Mouse (Mus musculus): Measurements from ENCODE around the gene Abraxas1.

Abraxas1 gene

DNA sequence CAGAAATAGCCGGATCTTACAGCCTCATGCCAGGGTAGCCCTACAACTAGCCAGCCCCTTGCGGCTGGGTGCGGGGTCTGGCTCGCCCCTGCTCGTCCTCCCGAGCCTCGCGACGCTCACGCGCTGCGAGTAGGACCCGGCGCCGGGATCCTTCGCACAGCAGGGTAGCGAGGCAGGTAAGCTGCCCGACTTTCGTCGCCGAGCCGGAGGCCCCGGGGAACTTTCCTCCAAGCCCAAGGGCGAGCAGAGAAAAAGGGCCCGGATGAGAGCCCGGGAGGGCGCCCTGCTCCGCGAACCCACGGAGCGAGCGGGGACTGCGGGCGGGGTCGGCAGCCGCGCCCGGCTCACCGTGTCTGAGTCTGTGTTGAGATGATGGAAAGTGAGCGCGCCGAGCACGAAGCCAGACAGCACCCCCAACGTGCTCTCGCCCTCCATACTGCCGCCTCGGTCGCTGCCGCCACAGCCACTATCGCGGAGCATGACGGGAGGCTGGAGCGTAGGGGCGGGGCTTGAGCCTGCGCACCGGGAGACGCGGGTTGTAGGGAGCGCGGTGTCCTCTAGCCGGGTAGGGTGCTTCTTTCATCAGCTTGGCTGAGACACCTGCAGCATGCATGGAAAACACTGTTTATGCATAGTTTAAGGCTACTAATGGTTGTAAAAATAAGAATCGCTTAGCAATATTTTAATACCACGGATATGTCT is at the start of gene Abraxas1:
Gene Abraxas1 (minus strand): TSS at position 483 of the 702 bp plus-strand sequence.
- DNase-seq (ENCODE audit: low read depth, low spot score), result peak; percentile 52

DNA sequence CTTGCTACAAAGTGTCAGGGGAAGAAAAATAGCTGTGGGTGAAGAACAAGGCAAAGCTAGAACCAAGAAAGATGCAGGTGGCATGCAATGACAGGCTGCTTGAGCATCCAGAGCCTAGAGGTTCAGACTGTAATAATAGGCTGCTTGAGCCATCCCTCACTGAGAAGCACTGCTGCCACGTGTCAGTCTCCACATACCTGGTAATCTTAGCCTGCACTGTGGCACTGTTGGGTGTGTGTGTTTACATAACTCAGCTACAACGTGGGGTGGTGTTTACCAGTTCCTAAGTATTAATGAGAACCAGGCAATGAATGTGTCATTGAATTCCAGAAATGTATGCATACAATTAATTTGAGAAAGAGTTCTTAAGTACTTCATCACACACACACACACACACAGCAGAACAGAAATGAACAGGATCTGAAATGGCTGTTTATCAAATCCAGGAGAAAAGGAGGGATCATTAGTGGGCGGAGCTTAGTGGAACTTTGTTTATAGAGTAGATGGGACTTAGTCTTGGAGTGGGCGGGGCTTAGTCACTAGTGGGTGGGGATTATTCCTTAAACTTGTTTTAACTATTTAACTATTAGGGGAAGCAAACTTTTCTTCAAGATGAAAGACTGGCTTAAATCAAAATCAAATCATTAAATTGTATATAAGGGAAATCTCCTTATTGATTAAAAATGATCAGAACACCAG is 48.6 kb upstream of the Abraxas1 start:
- DNase-seq (ENCODE audit: low read depth, low spot score), result no peak

DNA sequence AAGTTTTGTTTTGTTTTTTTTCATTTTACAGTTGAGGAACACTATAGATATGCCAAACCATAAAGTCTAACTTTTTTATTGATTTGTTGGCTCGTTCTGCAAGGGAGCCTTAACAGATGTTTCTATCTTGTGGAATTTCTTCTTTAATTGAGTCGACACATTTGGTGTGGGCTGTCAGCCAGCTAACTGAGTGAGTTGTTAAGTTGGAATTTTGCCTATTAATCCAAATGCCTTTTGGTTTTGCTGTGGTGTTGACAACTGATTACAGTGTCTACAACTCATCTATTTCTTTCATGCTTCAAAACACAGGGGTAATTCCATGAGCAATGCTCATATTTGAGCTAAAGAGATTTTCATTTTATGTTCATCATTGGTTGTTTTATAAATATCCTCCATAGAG is 45.4 kb upstream of the Abraxas1 start:
- DNase-seq (ENCODE audit: low read depth, low spot score), result no peak

DNA sequence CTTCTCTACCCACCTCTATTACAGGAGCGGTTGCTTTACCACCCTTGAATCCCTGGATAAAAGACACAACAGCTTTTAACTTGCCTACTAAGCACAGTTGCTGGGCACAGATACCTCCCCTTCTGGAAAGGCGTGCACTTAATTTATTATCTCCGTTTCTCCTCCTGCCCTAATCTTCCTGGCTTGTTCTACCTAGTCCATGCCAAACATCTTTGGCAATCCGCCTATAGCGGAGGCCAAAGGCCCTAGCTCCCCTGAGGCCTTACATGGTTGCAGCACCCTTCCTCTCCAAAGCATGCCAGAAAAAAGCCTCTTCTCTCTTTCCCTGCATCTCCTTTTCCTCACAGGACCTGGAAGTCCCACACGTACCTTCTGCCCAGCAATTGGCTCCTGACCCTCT is 43.7 kb upstream of the Abraxas1 start:
- no peak for DNase-seq (ENCODE audit: low read depth, low spot score)

DNA sequence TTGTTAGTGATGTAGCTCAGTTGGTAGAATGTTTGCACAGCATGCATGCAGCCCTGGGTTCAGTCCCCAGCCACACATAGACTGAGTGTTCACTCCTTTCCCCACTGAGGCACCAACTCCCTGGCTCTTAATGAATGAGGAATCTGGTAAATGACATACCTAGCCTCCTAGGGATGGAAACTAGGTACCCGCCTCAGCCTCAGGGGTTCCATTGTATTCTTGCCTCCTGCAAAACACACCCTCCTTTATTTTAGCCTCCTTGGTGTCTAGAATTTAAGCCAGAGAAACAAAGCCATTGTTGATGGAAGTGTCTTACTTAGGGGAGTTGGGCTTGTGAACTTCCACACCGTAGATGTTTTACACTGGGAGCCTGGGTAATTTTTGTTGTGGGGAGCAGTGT is 42.3 kb upstream of the Abraxas1 start:
- DNase-seq (ENCODE audit: low read depth, low spot score), result no peak

DNA sequence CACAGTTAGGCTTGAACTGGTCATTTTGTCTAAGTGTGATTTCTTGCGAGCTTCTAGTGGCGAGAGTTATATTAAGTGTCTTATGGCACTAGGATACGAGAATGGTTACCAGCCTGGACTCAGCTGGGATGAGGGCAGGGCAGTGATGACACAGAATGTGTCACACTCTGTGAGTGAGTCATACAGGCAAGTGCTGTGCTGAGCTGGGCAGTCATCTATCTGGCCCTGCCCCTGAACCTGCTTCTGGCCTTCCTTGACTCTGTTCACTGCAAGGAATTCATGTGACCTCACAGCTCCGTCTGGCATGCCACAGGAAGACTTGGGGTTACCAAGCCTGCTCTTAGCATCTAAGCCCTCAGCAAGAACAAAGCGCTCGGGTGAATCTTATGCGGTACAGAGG is 41.0 kb upstream of the Abraxas1 start:
- DNase-seq (ENCODE audit: low read depth, low spot score), result no peak

DNA sequence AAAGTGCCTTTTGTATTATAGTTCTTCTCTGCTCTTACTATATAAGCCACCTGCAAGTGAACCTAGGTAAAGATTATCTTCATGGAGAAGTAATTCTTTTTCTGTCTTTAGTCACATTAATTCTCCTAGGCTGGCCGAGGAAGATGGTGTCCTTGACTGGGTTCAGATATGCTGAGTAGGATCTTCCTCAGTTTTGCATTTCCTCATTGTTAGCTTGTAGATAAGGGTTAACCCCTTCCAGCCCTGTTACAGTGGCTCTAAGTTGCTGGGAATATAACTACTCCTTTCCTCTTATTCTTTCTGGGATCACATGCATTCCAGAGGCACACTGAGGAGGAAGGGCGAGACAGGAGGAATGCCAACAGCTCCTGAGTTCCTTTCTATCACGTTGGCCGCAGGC is 40.4 kb upstream of the Abraxas1 start:
- DNase-seq (ENCODE audit: low read depth, low spot score), result no peak

DNA sequence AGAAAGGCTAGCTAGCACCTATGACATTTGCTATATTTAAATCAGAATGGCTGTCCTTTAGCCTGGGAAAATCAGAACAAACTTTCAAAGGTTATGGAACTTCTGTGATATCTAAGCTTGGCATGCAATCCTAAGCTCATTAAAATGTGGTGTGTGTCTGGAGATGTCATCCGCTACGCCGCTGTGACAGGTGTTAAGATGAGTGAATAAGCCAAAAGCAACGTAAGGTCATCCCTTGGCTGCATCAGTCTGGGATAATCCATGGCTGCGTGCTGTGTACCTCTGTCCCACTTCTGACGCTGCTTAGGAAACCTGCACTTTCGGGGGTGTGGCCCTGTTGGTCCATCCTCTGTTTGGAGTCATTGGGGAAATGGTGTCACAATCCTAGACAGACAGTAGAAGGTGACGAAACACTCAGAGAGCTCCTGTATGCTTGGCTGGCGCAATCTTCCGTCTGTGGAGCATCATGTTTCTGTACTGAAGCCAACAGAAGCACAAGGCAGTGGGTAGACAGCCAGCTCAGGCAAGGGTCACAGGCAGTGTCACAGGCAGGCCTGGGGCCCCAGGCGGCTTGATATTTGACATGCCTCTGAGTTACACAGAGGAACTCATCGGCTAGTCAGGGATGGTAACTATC is 39.8 kb upstream of the Abraxas1 start:
- DNase-seq (ENCODE audit: low read depth, low spot score), result no peak

DNA sequence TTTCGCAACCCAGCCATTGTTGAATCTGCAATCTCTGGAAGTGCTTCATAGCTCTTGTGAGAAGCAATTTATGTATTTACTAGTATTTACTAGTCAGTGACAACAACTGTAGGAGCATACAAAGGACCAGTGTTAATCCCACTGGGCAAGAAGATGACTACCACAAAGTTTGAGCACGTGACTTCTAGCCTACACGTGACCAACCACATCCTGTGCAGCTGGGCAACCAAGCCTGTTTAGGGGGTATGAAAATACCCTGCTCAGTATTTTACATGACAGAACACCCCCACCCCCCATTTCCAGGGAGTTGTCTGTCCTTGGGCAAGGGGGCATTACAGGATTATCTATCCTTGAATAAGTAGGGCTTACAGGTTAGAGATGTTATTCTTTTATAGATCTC is 35.8 kb upstream of the Abraxas1 start:
- no peak for DNase-seq (ENCODE audit: low read depth, low spot score)

DNA sequence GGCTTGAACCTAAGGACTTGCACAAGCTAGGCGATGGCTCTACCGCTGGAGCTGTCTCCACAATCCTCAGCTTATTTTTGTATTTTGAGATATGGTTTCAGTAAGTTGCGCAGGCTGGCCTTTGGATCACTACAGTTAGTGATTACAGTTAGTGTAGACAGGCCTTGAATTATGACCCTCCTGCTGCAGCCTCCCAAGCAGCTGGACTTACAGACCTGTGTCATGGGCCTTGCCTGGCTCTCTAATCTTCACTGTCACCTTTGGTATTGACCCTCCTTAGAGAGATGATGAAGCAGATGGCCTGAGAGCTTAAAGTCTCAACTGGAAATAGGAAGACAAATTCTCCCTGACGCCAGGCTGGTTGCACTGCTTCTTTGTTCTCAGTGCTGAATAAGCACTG is 33.2 kb upstream of the Abraxas1 start:
- no peak for DNase-seq (ENCODE audit: low read depth, low spot score)

DNA sequence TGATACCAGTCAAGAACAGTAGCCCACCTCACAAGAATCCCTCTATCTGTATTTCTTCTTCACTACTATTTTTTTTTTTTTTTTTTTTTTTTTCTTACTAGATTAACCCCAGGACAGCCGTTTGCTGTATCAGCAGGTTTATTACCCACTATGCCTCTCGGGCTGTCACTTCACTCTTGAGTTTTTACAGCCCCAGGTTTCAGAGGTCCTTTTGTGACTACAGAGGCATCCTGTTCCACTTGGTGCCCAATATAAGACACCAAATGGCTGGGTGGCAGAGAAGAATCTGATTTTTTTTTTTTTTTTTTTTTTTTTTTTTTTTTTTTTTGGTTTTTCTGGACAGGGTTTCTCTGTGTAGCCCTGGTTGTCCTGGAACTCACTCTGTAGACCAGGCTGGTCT is 26.4 kb upstream of the Abraxas1 start:
- DNase-seq (ENCODE audit: low read depth, low spot score), result no peak

DNA sequence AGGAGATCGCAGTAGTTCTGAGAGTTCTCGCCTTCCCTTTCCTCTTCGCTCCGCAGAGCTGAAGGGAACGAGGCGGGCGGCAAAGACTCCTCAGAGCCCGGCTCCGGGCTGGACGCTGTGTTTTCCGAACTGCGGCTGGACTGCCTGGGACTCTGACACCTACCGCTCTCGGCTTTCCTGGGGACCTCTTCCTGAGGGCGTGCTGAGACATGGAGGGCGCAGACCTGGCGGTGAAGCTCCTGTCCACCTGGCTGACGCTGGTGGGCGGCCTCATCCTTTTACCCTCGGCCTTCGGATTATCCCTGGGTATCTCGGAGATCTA is 25.8 kb upstream of the Abraxas1 start:
- DNase-seq (ENCODE audit: low read depth, low spot score), result no peak

DNA sequence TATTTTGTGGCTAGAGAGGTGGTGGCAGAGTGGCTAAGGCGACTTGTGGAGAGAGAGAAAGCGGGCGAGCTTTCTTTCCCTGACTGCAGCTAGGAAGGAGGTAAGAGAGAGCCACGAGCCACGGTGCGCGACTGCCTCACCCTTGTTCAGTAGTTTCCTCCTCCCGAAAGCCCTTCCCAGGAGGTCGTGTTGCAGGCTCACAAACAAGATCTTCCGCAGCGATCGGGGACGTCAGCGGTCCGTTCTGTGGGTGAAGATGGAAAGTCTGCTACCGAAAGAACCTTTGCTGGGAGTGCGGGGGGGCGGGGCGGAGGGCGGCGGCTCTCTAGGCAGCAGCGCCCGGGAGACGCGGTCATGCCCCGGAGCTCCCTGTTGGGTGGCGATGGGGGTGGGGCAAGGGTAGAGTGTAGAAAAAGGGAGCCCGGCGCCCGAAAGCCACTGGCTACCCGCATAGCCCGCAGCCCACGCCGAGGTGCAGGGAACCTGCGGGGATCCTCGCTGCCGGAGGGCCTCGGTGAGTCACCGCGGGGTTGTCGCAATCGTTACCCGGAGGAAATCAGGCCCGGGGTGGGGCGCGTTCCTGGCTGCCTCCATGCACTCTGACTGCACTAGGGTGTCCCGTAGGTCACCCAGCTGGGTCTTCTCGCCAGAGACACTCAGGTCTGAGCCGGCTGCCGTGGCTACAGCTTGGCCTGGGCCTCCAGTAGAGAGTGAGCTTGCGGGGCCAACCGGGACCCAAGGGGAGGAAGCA is 25.3 kb upstream of the Abraxas1 start:
- DNase-seq (ENCODE audit: low read depth, low spot score), result no peak

DNA sequence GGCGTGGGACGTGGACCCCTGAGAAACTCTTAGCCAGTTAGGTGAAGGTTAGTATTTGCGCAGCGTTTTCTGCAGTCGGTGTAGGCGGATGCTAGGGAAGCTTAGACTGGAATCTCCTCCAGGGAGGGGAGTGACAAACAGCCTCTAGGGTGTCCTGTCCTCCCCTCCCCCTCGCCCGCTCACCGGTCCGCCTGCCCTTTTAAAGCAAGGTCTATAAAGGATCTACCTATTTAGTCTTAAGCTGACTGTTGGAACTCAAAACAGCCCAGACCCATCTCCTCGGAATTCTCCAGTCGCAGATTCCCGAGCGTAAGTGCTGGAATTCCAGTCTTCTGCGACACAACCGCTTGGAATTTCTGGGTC is 24.7 kb upstream of the Abraxas1 start, which contains the start of gene Gpat3:
Gene Gpat3 (plus strand): TSS at position 229 of the 363 bp plus-strand sequence.
- DNase-seq (ENCODE audit: low read depth, low spot score), result no peak

DNA sequence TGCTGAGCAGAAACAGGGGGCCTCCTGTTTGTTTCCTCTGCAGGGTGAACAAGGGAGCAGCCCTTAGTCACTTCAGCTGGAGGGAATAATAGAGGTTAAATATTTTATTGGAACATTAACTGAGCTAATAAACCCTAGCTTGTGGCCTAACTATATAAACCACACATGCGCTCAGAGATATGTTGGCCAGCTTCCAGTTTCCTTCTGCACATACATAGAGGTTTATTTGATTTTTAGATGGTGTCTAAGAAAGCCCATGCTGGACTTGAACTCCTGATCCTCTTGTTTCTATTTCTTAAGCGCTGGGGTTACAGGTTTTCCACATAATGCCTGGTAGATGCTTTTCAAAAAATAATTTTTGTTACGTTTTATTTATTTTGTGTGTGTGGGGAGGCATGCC is 23.7 kb upstream of the Abraxas1 start:
- DNase-seq (ENCODE audit: low read depth, low spot score), result no peak

DNA sequence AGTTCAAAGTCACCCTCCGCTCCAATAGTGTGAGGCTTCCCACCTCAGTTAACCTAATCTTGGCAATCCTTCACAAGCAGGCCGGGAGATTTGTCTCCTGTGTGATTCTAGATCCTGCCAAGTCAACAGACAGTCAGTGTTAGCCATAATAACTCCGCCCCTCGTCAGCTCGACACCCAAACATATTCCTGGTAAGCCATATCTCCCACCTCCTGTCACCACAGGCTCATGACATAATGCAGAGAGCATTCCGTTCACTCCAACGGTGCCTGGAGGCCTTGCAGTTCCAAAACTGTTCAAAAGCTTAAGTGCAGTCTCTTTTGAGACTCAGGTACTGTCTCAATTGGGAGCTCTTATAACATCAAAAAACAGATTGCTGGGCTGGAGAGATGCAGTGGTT is 17.1 kb upstream of the Abraxas1 start:
- DNase-seq (ENCODE audit: low read depth, low spot score), result no peak

DNA sequence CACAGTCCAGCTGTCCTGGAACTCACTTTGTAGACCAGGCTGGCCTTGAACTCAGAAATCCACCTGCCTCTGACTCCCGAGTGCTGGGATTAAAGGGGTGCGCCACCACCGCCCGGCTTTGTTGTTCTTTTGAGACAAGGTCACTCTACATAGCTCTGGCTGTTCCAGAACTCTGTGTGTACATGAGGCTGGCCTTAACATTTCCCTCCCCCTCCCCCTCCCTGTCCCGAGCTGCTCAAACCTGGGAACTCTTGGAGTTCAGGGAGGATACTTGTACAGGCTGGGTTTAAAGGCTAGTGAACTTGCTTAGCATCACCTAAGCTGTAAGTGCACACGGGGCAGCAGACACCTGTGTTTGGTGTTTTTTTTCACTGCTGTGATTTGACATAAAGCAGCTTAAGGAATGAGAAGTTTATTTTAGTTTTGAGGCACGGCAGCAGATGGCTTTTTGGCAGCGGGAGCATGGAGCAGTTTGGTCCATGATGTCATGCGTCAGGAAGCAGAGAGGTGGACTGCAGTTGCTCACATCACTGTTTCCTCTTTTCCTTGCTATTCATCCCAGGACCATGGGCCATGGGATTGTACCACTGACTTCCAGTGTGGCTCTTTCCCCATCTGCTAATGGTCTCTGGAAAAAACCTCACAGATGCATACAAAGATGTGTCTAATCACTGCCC is 15.2 kb upstream of the Abraxas1 start:
- DNase-seq (ENCODE audit: low read depth, low spot score), result no peak

DNA sequence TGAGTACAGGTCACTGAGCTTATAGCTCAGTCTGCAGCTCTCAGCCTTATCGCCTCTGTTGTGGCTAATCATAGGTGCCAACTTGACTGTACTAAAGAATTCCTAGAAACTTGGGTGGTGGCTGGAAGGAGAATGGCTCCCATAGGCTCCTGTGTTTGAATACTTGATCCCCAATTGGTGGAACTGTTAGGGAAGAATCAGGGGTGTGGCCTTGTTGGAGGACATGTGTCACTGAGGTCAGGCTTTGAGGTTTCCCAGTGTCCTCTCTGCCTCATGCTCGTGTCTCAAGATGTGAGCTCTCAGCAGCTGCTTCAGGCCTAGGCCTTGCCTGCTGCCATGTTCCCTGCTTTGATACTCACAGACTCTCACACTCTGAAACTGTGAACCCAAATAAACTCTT is 13.1 kb upstream of the Abraxas1 start:
- no peak for DNase-seq (ENCODE audit: low read depth, low spot score)

DNA sequence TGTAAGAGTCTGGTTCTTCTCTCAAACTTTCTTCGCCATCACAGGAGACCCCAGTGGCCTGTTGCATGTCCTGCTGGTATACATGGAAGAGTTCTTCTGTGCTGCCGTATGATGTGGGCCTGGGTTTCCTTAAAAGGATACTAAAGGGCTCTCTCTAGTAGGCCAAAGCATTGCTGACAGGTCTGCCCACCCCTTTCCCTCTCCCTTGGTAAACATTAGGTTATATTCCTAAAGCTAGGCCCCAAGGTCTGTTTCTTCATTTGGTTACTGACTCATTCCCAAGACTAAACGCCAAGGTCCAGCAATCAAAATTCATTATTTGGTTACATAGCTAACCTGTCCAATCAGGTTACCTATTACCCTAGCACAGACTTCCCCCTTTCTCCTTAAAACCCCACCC is 11.9 kb upstream of the Abraxas1 start:
- no peak for DNase-seq (ENCODE audit: low read depth, low spot score)

DNA sequence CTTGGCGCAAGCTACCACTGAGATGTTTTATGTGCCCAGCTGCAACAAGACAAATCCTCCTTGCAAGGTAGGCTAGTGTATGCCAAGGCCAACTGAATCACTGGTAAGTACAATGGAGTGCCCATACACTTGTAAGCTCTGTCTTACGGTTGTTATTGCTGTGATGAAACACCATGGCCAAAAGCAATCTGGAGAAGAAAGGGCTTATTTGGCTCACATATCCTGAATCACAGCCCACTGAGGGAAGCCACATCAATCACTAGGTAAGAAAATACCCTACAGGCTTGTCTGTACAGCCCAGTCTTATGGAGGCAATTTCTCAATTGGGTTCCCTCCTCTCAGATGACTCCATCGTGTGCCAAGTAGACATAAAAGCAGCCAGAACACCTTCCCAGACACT is 7.9 kb upstream of the Abraxas1 start:
- DNase-seq (ENCODE audit: low read depth, low spot score), result no peak

DNA sequence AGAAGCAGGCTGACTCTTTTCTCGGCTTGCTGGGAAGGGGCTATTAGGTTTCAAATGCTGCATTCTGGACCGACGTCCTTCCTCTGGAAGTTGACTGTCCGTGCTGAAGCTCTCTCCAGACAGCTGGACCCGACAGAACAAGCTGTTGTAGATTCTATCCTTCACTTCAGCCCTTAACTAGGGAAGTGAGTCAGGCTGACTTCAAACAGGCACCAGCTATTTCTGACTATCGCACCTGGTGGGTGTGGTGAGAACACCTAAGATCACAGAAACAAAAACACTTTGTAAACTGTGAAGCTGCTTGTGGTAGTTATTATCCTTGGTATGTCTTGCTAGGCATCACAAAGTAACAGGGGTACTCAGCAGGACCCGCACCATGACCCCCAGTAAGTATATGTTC is 5.8 kb upstream of the Abraxas1 start:
- DNase-seq (ENCODE audit: low read depth, low spot score), result no peak

DNA sequence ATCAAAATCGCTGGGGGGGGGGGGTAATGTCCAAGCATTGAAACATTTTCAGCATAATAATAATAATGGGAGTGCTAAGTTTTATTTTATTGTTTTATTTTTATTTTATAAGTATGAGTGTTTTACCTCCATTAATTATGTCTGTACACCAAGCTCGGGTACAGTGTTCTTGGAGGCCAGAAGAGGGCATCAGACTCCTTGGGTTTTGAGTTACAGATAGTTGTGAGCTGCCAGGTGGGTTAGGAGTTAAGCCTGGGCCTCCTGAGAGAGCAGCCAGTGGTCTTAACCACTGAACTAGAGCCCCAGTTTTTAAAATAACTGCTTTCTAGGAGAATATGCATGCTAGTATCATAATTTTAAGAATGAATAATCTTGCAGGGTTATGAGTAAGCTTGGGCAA is 5.2 kb upstream of the Abraxas1 start:
- DNase-seq (ENCODE audit: low read depth, low spot score), result no peak
